Mouse (Mus musculus): ENCODE measurements at regions not wholly inside any gene's neighbourhood (a gene's known extent, or its start where the extent isn't known, plus 50 kb on each side); places are given as distances from the start of the nearest gene placed in this dataset.
"Not testable (repeated sequence)": the region's sequence is repeated elsewhere in the genome, so short reads cannot be mapped to it uniquely, and the experiment has no call there.

GRCm38 (mm10) chr13:16490680-16491079 lies 479.0 kb downstream of the Inhba start:
- DNase-seq = not testable (repeated sequence)

GRCm38 (mm10) chr13:16498052-16498451 lies 486.4 kb downstream of the Inhba start:
- no peak for DNase-seq

DNA sequence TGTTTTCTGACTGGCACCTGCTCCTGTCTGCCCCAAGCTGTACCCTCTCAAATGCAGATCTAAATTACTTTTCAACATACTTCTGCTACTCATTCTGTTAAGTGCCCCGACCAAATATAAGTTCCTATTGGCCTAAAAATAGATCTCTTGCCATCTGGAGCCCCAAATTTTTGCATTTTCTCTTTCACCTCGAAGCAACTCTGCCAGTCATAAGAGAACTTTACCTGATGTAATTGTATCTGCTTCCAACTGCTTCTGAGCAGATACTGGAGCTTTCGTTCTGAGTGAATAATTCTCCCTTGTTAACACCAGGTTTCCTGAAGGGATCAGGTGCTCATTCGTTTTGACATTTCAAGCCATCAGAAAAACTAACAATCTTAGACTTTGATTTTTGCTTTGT lies 501.2 kb downstream of the Inhba start:
- DNase-seq = no peak

- no peak for DNase-seq
Observed at GRCm38 (mm10) chr13:16515195-16515594, 503.5 kb downstream of the Inhba start.

DNA sequence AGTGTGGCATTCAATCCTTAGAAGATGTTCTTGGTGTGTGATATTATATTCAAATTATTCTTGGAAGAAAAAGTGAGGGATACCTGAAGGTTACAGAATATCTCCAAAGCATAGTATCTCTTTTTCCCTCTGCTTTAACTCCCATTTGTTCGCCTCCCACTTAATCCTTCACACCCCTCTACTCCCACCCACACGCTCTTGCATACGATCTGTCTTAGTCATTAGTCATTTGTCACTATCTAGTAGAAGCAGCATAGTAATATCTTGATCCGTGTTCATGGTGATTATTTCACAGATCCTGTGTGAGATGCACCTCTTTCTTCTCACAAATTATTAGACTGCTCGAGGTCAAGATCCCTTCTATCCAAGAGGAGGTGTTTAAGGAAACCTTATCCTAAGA lies 517.4 kb downstream of the Inhba start:
- no peak for DNase-seq

GRCm38 (mm10) chr13:16543771-16544170 lies 532.1 kb downstream of the Inhba start:
- no peak for DNase-seq

GRCm38 (mm10) chr13:16550060-16550459 lies 538.4 kb downstream of the Inhba start:
- no peak for DNase-seq

GRCm38 (mm10) chr13:16564988-16565387 lies 553.3 kb downstream of the Inhba start:
- no peak for DNase-seq

GRCm38 (mm10) chr13:16574069-16574468 lies 562.4 kb downstream of the Inhba start:
- DNase-seq = no peak

- DNase-seq = no peak
Observed at GRCm38 (mm10) chr13:16586286-16586685, 574.6 kb downstream of the Inhba start.

- DNase-seq = no peak
Observed at GRCm38 (mm10) chr13:16619755-16620154, 608.1 kb downstream of the Inhba start.

GRCm38 (mm10) chr13:16626584-16626983 lies 614.9 kb downstream of the Inhba start:
- DNase-seq = no peak

DNA sequence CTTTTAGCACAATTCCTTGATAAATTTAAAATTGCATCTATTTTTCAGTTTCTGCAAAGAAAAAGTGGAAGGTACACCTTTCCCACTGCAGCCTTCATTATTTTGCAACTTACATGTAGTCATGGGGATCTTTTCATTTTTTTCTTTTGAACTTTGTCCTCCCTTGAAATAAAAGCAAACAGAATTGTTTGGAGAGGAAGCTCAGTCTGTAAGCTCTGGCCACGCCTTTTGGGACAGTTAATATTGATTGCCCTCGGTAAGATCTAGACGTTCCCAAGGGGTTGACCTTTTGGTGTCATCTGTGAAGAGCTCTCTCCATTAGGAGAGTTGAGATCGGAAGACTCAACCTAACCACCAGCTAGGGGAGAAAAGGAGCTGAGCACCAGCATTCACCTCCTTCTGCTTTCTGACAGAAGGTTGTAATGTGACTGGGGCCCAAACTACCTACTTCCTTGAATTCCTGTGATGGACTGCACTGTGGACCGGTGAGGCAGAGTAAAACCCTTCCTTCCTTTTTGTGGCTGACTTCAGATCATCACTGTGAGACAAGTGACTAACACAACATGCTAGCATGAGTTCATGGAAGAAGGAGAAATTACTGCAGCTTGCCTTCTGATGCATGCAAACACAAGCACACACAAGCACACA lies 621.9 kb downstream of the Inhba start:
- no peak for DNase-seq

- no peak for DNase-seq
Observed at GRCm38 (mm10) chr13:16636251-16636650, 624.6 kb downstream of the Inhba start.

DNA sequence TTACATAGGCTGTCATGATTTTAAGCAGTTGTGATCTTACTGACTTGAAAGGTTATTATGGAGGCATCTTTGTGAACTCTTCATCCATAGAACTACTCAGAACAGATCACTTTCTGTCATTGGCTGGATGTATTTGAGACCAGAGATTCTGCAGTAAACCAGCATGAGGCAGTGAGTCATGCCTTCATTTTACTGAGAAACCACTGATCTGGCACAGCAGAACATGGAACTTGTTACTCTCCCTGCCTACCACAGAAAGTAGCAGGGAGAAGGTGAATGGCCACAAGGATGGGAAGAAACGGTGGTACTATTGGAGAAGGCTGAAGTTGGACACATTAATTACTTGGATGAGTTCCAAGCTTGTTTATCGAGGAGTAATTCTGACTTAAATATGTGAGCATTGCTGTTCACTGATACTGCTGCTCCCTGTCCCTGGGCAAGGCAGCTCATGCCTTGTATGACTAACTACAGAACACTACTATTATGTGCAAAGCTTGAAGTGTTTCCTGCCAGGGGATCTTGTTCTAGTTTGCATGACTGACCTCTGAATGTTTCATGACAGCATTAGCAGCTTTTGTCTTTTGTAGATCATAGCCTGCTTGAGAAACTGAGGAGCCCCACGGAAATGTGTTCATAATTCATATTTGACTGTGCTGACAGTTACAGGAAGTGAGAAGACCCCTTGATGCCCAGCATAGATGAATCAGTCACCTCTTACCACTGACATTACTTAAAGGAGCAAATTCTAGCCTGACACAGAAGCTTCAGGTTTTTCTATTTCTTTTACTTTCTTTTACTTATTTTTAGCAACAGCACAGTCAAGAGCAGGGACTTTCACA lies 630.2 kb downstream of the Inhba start:
- no peak for DNase-seq

- DNase-seq = no peak
Observed at GRCm38 (mm10) chr13:16642450-16642994, 630.9 kb downstream of the Inhba start.

- no peak for DNase-seq
Observed at GRCm38 (mm10) chr13:16645311-16645710, 633.7 kb downstream of the Inhba start.

DNA sequence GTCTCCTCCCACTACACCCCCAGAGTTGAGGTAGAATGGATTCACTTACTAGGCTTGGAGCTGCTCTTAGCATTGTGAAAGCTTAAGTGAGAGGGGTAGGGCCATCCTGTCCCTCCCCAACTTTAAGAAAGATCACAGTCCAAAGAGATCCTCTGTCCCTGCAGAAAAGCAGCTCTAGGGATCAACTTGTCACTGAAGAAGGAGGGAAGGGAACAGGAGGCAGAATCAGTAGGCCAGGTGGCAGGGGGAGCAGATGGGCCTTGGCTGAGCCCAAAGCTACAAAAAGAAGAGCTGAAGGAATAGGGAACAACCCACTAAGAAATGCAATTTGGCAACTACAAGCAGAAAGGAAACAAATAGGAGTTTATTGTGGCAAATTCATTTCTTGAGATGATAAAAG lies 634.4 kb downstream of the Inhba start:
- DNase-seq = no peak

DNA sequence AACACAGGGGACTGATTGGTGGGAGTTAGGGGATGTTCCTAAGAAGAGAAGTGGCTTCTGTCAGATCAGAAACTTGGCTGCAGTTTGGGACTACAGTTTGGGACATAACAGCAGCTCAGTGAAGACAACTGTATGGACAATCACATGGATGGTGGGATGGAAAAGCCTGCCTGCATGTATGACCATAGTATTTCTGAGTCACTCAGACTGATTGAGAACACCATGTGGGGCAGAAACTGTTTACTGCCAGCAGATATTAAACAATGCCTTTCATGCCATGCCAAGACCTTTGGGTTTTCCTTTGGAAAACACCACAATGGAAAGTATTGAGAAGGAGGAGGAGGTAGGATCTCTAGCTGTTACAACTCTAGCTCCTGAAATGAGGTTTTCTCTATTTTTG lies 635.0 kb downstream of the Inhba start:
- DNase-seq = no peak

- DNase-seq = no peak
Observed at GRCm38 (mm10) chr13:16656110-16656509, 644.5 kb downstream of the Inhba start.

DNA sequence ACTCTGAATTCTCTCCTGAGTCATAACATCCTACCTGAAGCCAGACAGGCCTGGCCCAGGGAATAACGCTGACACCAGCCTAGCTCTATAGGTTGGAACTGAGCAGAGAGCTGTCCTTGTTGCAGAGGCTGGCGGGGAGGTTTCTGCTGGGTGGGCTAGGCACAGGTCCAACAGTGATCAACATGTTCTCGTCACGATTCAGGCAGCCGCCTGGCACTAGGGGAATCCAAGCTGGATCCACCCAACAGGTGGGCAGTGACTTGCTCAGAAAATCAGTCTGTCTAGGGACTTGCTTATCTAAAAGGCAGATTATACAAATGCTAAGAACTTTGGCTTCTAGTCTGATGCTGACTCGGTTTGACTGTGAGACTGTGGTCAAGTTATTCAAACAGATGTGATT lies 648.2 kb downstream of the Inhba start:
- no peak for DNase-seq

- no peak for DNase-seq
Observed at GRCm38 (mm10) chr13:16668652-16669051, 657.0 kb downstream of the Inhba start.

- DNase-seq = no peak
Observed at GRCm38 (mm10) chr13:16669281-16669680, 657.6 kb downstream of the Inhba start.

All from adrenal gland, postnatal 25 days (tissue).